Mouse (Mus musculus): ENCODE results near the gene Cdh7. TPM values are rescaled to one million over a fixed set of nuclear protein-coding genes. Genes with fewer than 3 reads are reported as not detected.
"Not testable (repeated sequence)": the region's sequence is repeated elsewhere in the genome, so short reads cannot be mapped to it uniquely, and the experiment has no call there.

The Cdh7 gene
- polyA plus RNA-seq, 1 experiment from 2014 or later, result 24.9 TPM

- Histone ChIP-seq H3K9ac (no peak overlapping the region), H3K27ac (no peak overlapping the region), H3K27me3 (ENCODE audit: control insufficient read depth, insufficient read depth, low read length) (no peaks in the 10 kb centered on the region), H3K4me3 (replicated peaks; ENCODE audit: low read length) (no peak overlapping the region), H3K4me2 (replicated peaks) (no peak overlapping the region), H3K4me1 (replicated peaks; ENCODE audit: control insufficient read depth, insufficient read depth, low read length) (no peaks in the 10 kb centered on the region), H3K36me3 (replicated peaks; ENCODE audit: control insufficient read depth, insufficient read depth) (no peaks in the 10 kb centered on the region), H3K9me3 (ENCODE audit: control insufficient read depth, low read length) (no peaks in the 10 kb centered on the region)
- DNase-seq (ENCODE audit: low spot score) (no peak), ATAC-seq (ENCODE audit: low FRiP score) (no peak)
- whole genome bisulfite sequencing, result 14% methylated on average over 1 of the region's 1 CpGs
Observed at GRCm38 (mm10) chr1:110118862-110119261, 136.6 kb downstream of the Cdh7 start.

- H3K4me2 ChIP-seq (replicated peaks); H3K4me1 ChIP-seq (replicated peaks; ENCODE audit: control insufficient read depth, insufficient read depth, low read length); H3K4me3 ChIP-seq (replicated peaks; ENCODE audit: low read length); H3K9me3 ChIP-seq (ENCODE audit: control insufficient read depth, low read length); H3K9ac ChIP-seq; ATAC-seq (ENCODE audit: low FRiP score); H3K36me3 ChIP-seq (replicated peaks; ENCODE audit: control insufficient read depth, insufficient read depth); H3K27me3 ChIP-seq (ENCODE audit: control insufficient read depth, insufficient read depth, low read length); H3K27ac ChIP-seq; DNase-seq (ENCODE audit: low spot score): not testable (repeated sequence)
- 90% methylated on average over 2 of the region's 12 CpGs for WGBS
Observed at GRCm38 (mm10) chr1:110171459-110171858, 189.2 kb downstream of the Cdh7 start.

Data from hindbrain, embryonic 14.5 days (tissue).